In genomic region chr7:143649769-143650346, GRCm38 (mm10) we compare ENCODE assay signal across 9 mouse cellular contexts. TPM values are rescaled to one million over a fixed set of nuclear protein-coding genes. Genes with fewer than 3 reads are reported as not detected.
DNase-seq lines count a peak whose midpoint lies in the region; ATAC-seq and TF ChIP-seq lines count a peak whose summit lies in the region.
"Not testable (repeated sequence)": the region's sequence is repeated elsewhere in the genome, so short reads cannot be mapped to it uniquely, and the experiment has no call there.
"Had no signal": no experiment of that assay in that cellular context is flagged by ENCODE, and none has a peak within 500 bp of the region (broad histone marks: within the 10 kb centered on the region; RNA-seq: fewer than 3 reads in every experiment).

No protein-coding gene starts in this region.

- not testable (repeated sequence) for H3K9me3 ChIP-seq in forebrain, embryonic 13.5 days (replicated peaks); heart, embryonic 13.5 days; hindbrain, embryonic 16.5 days (ENCODE audit: control insufficient read depth, low read length); liver, postnatal 0 days (ENCODE audit: low read length); midbrain, embryonic 13.5 days; neural tube, embryonic 15.5 days (replicated peaks)

- H3K36me3 ChIP-seq in forebrain, embryonic 13.5 days (ENCODE audit: poor library complexity, severe bottlenecking); heart, embryonic 13.5 days; hindbrain, embryonic 16.5 days (ENCODE audit: control insufficient read depth, insufficient read depth, low read length); liver, postnatal 0 days (replicated peaks; ENCODE audit: insufficient read depth, low read length); midbrain, embryonic 13.5 days; neural tube, embryonic 15.5 days: not testable (repeated sequence)

- peak overlapping the region; percentile 87 for H3K4me2 ChIP-seq in forebrain, embryonic 13.5 days
- peak overlapping the region; percentile 97 for H3K4me2 ChIP-seq in heart, embryonic 13.5 days
- H3K4me2 ChIP-seq in hindbrain, embryonic 16.5 days (ENCODE audit: low read length), result peak overlapping the region; percentile 92
- H3K4me2 ChIP-seq in liver, postnatal 0 days (ENCODE audit: low read depth, low read length), result peak overlapping the region; percentile 88; the same call in 1 of the 2 replicates
- peak overlapping the region; percentile 73 for H3K4me2 ChIP-seq in midbrain, embryonic 13.5 days (replicated peaks)
- peak overlapping the region; percentile 94 for H3K4me2 ChIP-seq in neural tube, embryonic 15.5 days

- H3K4me1 ChIP-seq in forebrain, embryonic 13.5 days; heart, embryonic 13.5 days; hindbrain, embryonic 16.5 days (ENCODE audit: control insufficient read depth, insufficient read depth, low read depth, low read length); liver, postnatal 0 days (ENCODE audit: insufficient read depth); midbrain, embryonic 13.5 days (replicated peaks); neural tube, embryonic 15.5 days: not testable (repeated sequence)

- TF ChIP-seq CTCF in left cerebral cortex, adult 2 months (IDR thresholded peaks at IDR 0.05); liver, postnatal 0 days (IDR thresholded peaks at IDR 0.05; ENCODE audit: low read depth): not testable (repeated sequence)

- WGBS in forebrain, embryonic 13.5 days, result 48% methylated on average over 10 of the region's 10 CpGs
- WGBS in heart, embryonic 13.5 days, result 56% methylated on average over 10 of the region's 10 CpGs
- WGBS in hindbrain, embryonic 16.5 days, result 53% methylated on average over 10 of the region's 10 CpGs
- 51% methylated on average over 10 of the region's 10 CpGs for WGBS in liver, postnatal 0 days (ENCODE audit: insufficient replicate concordance)
- 53% methylated on average over 10 of the region's 10 CpGs for WGBS in midbrain, embryonic 13.5 days
- 56% methylated on average over 10 of the region's 10 CpGs for whole genome bisulfite sequencing in neural tube, embryonic 15.5 days

- ATAC-seq in common myeloid progenitor, adult 5-6 weeks (replicated peaks; ENCODE audit: low read depth, poor library complexity, severe bottlenecking), result peak; percentile 45
- peak; percentile 48; the same call in 1 of the 2 replicates for ATAC-seq in forebrain, embryonic 13.5 days
- ATAC-seq in heart, embryonic 13.5 days (ENCODE audit: extremely low read depth, insufficient number of reproducible peaks, low FRiP score, low TSS enrichment); liver, postnatal 0 days; neural tube, embryonic 15.5 days (ENCODE audit: low FRiP score): not testable (repeated sequence)
- peak; percentile 50; the same call in 1 of the 2 replicates for ATAC-seq in hindbrain, embryonic 16.5 days
- peak; percentile 46; the same call in 1 of the 2 replicates for ATAC-seq in midbrain, embryonic 13.5 days

- TF ChIP-seq EP300 in liver, postnatal 0 days (IDR thresholded peaks at IDR 0.05; ENCODE audit: low read depth), result not testable (repeated sequence)

- not testable (repeated sequence) for DNase-seq in left cerebral cortex, adult 2 months (ENCODE audit: extremely low spot score in 1 of 2, low spot score in 2 of 2); liver, postnatal 0 days

- not testable (repeated sequence) for H3K27me3 ChIP-seq in forebrain, embryonic 13.5 days; heart, embryonic 13.5 days (replicated peaks); hindbrain, embryonic 16.5 days (replicated peaks; ENCODE audit: control insufficient read depth, insufficient read depth, low read length); liver, postnatal 0 days (ENCODE audit: insufficient read depth, low read length); midbrain, embryonic 13.5 days; neural tube, embryonic 15.5 days (replicated peaks)

- H3K9ac ChIP-seq in forebrain, embryonic 13.5 days; heart, embryonic 13.5 days; hindbrain, embryonic 16.5 days (ENCODE audit: low read depth, low read length); liver, postnatal 0 days (replicated peaks); midbrain, embryonic 13.5 days (replicated peaks); neural tube, embryonic 15.5 days (replicated peaks): not testable (repeated sequence)

- intact Hi-C loops in left cerebral cortex, adult 2 months (cut with DNase I), result loop anchor here (1.0 kb wide), 1 partner anchor 33 kb away; no protein-coding TSS in a partner anchor

- H3K4me3 ChIP-seq in forebrain, embryonic 13.5 days, result peak overlapping the region; percentile 71
- H3K4me3 ChIP-seq in heart, embryonic 13.5 days, result peak overlapping the region; percentile 69
- H3K4me3 ChIP-seq in hindbrain, embryonic 16.5 days (ENCODE audit: low read length), result peak overlapping the region; percentile 79
- peak overlapping the region; percentile 65 for H3K4me3 ChIP-seq in left cerebral cortex, adult 2 months
- peak overlapping the region; percentile 52; the same call in 1 of the 2 replicates for H3K4me3 ChIP-seq in liver, postnatal 0 days (ENCODE audit: low read depth, low read length)
- peak overlapping the region; percentile 70; the same call in 1 of the 2 replicates for H3K4me3 ChIP-seq in midbrain, embryonic 13.5 days (replicated peaks)
- peak overlapping the region; percentile 73 for H3K4me3 ChIP-seq in neural tube, embryonic 15.5 days (replicated peaks)

- H3K27ac ChIP-seq in forebrain, embryonic 13.5 days; heart, embryonic 13.5 days (replicated peaks); hindbrain, embryonic 16.5 days (ENCODE audit: low read depth, low read length); left cerebral cortex, adult 2 months; liver, postnatal 0 days (ENCODE audit: low read depth); midbrain, embryonic 13.5 days; neural tube, embryonic 15.5 days (replicated peaks): not testable (repeated sequence)

RNA-seq across cellular contexts. Expression of gene Tnfrsf22, which starts 0.4 kb away (rescaled TPM):
- 3.7 and 4.7 TPM in 2 replicates for total RNA-seq in common myeloid progenitor, adult 5-6 weeks (2017)
- polyA plus RNA-seq in forebrain, embryonic 13.5 days (2015; fragmentation: Nextera tagmentation; extraction: Ambion mirVana), result 5.3 and 5.5 TPM in 2 replicates
- 3.8 and 5.3 TPM in 2 replicates for polyA plus RNA-seq in heart, embryonic 13.5 days (2015; fragmentation: Nextera tagmentation; extraction: Ambion mirVana)
- 2.4 and 5.0 TPM in 2 replicates for polyA plus RNA-seq in hindbrain, embryonic 16.5 days (2015; fragmentation: Nextera tagmentation; extraction: Ambion mirVana)
- total RNA-seq in left cerebral cortex, adult 2 months (2021), result 1 to 10 TPM; 1.5 to 1.9 TPM
- polyA plus RNA-seq in liver, postnatal 0 days (2015; fragmentation: Nextera tagmentation; extraction: Ambion mirVana), result 0.95 and 1.3 TPM in 2 replicates
- polyA plus RNA-seq in midbrain, embryonic 13.5 days (2015; fragmentation: Nextera tagmentation; extraction: Ambion mirVana), result 3.9 and 4.5 TPM in 2 replicates
- polyA plus RNA-seq in neural tube, embryonic 15.5 days (2015; fragmentation: Nextera tagmentation; extraction: Ambion mirVana), result 3.9 and 5.3 TPM in 2 replicates

RNA-seq across cellular contexts. Expression of gene Tnfrsf26, which starts 21.3 kb away (rescaled TPM):
- total RNA-seq in common myeloid progenitor, adult 5-6 weeks (2017), result 8.0 and 10.3 TPM in 2 replicates
- 0.05 and 0.14 TPM in 2 replicates for polyA plus RNA-seq in forebrain, embryonic 13.5 days (2015; fragmentation: Nextera tagmentation; extraction: Ambion mirVana)
- polyA plus RNA-seq in heart, embryonic 13.5 days (2015; fragmentation: Nextera tagmentation; extraction: Ambion mirVana), result 0.46 and 0.62 TPM in 2 replicates
- 0.07 and 0.18 TPM in 2 replicates for polyA plus RNA-seq in hindbrain, embryonic 16.5 days (2015; fragmentation: Nextera tagmentation; extraction: Ambion mirVana)
- not detected for total RNA-seq in left cerebral cortex, adult 2 months (2021)
- 1.8 and 2.0 TPM in 2 replicates for polyA plus RNA-seq in liver, postnatal 0 days (2015; fragmentation: Nextera tagmentation; extraction: Ambion mirVana)
- 0.08 and 0.13 TPM in 2 replicates for polyA plus RNA-seq in midbrain, embryonic 13.5 days (2015; fragmentation: Nextera tagmentation; extraction: Ambion mirVana)
- 0.20 and 0.75 TPM in 2 replicates for polyA plus RNA-seq in neural tube, embryonic 15.5 days (2015; fragmentation: Nextera tagmentation; extraction: Ambion mirVana)

RNA-seq across cellular contexts. Expression of gene Tnfrsf23, which starts 35.8 kb away (rescaled TPM):
- 0.63 TPM in 1 of 2 replicates, not detected in the other for total RNA-seq in common myeloid progenitor, adult 5-6 weeks (2017)
- 0.61 and 0.73 TPM in 2 replicates for polyA plus RNA-seq in forebrain, embryonic 13.5 days (2015; fragmentation: Nextera tagmentation; extraction: Ambion mirVana)
- polyA plus RNA-seq in heart, embryonic 13.5 days (2015; fragmentation: Nextera tagmentation; extraction: Ambion mirVana), result 2.4 and 3.1 TPM in 2 replicates
- 0.71 and 1.5 TPM in 2 replicates for polyA plus RNA-seq in hindbrain, embryonic 16.5 days (2015; fragmentation: Nextera tagmentation; extraction: Ambion mirVana)
- 1 to 10 TPM; 1.2 to 2.3 TPM for total RNA-seq in left cerebral cortex, adult 2 months (2021)
- polyA plus RNA-seq in liver, postnatal 0 days (2015; fragmentation: Nextera tagmentation; extraction: Ambion mirVana), result 0.90 and 1.1 TPM in 2 replicates
- polyA plus RNA-seq in midbrain, embryonic 13.5 days (2015; fragmentation: Nextera tagmentation; extraction: Ambion mirVana), result 0.50 and 1.2 TPM in 2 replicates
- polyA plus RNA-seq in neural tube, embryonic 15.5 days (2015; fragmentation: Nextera tagmentation; extraction: Ambion mirVana), result 0.93 and 1.4 TPM in 2 replicates
- total RNA-seq: MEL had no signal

RNA-seq across cellular contexts. Expression of gene Cars, which starts 50.0 kb away (rescaled TPM):
- total RNA-seq in common myeloid progenitor, adult 5-6 weeks (2017), result 51.1 and 63.9 TPM in 2 replicates
- 64.4 and 73.7 TPM in 2 replicates for polyA plus RNA-seq in forebrain, embryonic 13.5 days (2015; fragmentation: Nextera tagmentation; extraction: Ambion mirVana)
- 26.6 and 31.4 TPM in 2 replicates for polyA plus RNA-seq in heart, embryonic 13.5 days (2015; fragmentation: Nextera tagmentation; extraction: Ambion mirVana)
- polyA plus RNA-seq in hindbrain, embryonic 16.5 days (2015; fragmentation: Nextera tagmentation; extraction: Ambion mirVana), result 71.6 and 73.9 TPM in 2 replicates
- total RNA-seq in left cerebral cortex, adult 2 months (2021), result 10 to 100 TPM; 59.5 to 68.2 TPM
- polyA plus RNA-seq in liver, postnatal 0 days (2015; fragmentation: Nextera tagmentation; extraction: Ambion mirVana), result 18.1 and 22.7 TPM in 2 replicates
- polyA plus RNA-seq in midbrain, embryonic 13.5 days (2015; fragmentation: Nextera tagmentation; extraction: Ambion mirVana), result 63.3 and 68.9 TPM in 2 replicates
- polyA plus RNA-seq in neural tube, embryonic 15.5 days (2015; fragmentation: Nextera tagmentation; extraction: Ambion mirVana), result 70.3 and 72.4 TPM in 2 replicates
